Mouse (Mus musculus): ENCODE data around the gene Fam114a2.

DNA sequence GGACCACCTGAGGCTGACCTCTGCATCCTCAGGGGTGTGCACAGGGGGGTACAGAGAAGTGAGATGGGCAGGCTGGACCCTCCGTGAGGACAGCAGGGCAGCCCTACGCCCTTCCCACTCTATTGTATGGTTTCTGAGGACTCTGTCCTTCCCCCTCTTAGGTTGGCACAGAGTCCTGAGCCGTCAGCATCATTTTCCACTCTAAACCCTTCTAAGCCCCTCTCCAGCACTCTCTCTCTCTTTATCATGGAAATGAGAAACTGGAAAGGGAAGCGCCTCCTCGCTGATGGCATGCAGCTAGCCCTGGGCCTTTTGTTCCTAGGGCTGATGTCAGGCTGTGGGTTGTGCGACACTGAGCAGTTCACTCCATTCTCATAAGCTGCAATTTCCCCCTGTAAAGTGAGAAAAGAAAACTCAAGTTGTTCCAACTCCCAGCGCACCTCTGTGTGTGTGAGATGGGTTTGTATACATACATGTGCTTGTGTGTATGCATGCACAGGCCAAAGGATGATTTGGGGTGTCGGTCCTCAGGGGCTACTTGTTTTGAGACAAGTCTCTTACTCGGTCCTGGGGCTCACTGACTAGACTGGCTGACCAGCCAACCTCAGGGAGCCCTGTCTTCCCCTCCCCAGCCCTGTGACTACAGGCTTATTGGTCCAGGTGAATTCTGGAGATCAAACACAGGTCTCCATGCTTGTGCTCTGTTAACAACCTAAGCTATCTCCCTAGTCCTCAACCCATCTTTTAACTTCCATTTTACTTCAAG, 34.8 kb upstream of the Fam114a2 start:
- TF ChIP-seq POLR2A (IDR thresholded peaks at IDR 0.05; ENCODE audit: low read depth, low read length) (no peak), CTCF (IDR thresholded peaks at IDR 0.05; ENCODE audit: extremely low read depth, insufficient read depth, insufficient read length, insufficient replicate concordance) (no peak)
